Mouse (Mus musculus) frontal cortex, adult (tissue): Measurements from ENCODE around the gene Ctso.

ENCODE experiments used
- ATAC-seq: cut with Nextera tagmentation; 2 replicates; pipeline ENCODE4 v1.9.2; 2017; ENCODE audit warnings: mild to moderate bottlenecking, moderate library complexity, mixed read lengths; ENCODE audit not compliant: low TSS enrichment

Ctso gene

DNA sequence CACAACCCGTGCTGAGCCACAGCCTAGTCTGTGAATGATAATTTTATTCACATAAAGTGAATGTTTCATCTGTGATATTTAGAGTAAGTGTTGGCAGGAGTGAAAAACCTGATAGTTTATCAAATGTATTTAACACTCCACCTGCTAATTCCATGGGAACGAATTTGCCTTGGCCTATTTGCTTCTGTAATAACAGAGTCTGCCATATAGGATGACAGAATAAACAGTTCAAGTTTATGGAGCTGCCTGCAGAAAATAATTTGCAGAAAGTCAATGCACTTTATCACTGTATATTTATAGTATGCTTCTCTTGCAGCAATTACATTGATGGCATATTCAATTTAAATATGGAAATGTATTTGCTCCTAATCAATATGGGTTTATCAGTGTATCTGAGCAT, 19.4 kb downstream of the Ctso start:
- ATAC-seq = no peak

DNA sequence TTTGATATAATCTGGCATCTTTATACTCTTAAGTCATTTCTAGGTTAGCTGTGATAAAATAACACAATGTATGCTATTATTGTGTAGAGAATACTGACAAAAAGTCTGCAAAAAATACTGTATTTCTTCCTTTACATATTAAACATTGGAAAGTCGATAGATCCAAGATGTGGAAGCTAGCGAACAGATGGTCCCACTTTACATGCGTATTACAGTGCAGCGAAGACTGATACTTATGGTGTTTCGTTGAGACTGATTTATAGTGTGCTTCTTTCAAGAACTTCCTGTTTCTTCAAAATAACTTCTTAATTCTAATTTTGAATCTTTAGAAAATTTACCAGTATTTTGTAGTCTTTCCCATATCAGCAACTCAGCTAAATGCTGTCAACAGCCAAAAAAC, 25.1 kb downstream of the Ctso start:
- no peak for ATAC-seq

DNA sequence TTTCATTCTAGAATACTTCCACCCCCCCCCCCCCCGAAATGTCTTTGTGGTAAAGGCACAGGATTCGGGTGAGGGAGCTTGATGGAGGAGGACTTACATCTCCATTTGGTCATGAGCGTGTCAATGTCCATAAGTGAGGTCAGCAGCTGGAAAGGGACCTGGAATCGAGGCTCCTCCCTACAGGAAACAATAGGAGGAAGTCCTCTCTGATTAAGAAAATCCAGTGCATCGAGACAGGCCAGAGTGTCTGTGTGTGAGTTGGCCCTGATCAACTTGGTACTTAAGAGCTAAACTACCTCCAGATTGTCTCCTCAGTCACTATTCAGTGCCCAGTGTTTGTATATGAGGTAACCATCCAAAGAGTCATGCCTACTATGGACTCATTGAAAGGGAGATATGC, 28.9 kb downstream of the Ctso start:
- no peak for ATAC-seq

DNA sequence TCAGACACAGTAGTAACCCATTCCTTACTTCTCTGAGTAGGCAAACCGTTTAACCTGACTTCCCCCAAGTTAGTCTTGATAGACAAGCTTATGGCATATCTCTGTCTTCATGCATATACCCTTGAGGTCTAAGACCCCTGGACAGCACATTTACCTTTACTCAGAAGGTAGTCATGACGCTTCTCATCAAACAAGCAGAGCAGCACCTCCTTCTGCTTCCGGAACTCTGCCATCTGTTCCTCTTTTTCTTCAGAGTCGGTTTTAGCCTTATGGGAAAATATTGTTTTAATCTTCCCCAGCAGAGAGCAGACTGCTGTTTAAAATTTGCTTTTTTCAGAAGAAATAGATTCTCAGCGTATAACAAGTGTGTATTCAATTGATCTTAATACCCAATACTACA, 31.4 kb downstream of the Ctso start:
- ATAC-seq = peak; percentile 74

DNA sequence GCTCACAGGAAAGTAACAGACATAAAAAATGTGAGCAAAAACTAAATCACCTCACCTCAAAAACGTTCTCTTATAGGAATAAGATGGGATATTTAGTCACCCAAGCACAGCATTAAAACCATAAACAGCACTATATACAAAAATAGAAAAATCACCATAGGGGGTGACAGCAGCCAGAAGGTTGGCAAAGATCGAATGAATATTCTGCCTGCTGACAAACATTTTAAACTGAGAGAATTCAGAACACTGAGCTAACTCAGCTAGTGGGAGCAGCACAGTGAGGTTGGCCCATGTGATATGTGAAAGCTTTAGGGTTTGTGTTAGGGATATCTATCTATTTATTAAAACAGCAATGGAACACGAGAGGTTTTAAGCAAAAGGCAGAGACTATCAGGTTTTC, 32.2 kb downstream of the Ctso start:
- ATAC-seq = no peak

DNA sequence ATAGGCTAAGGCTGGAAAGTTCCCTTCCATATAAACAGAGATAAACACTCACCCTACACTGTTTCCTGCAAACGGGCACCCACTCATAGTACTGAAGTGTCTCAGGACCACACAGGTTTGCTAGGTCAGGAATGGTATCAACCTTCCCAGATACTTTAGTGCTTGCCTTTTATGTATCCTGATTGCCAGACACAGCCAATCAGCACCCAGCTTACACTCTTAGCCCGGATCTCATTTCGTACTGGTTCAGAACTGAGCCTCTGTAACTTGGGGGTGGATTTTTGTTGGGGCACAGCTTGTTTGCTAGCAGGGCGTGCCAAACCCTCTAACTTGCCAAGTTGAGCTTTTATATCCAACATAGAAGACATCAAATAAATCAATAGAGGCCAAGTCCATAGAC, 43.2 kb downstream of the Ctso start:
- ATAC-seq = no peak

DNA sequence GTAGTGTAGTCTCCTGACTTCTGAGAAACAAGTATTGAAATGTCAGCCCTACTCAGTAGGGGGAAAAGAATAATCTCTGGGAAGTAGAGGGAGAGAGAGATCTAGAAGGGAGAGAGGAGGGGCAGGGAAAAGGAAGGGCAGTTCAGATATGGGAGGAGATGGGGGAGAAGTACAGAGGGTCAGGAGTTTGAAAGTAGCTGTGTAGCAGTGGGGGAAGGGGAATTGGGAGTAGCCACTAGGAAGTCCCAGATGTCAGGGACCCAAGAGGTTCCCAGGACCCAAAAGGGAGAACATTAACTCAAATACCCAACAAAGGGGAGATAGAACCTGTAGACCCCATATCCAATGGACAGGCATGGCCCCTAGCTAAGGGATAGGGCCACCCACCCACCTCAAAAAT, 43.7 kb downstream of the Ctso start, which contains the start of gene Tdo2:
Gene Tdo2 (minus strand): TSS at position 101 of the 400 bp plus-strand sequence.
- no peak for ATAC-seq

DNA sequence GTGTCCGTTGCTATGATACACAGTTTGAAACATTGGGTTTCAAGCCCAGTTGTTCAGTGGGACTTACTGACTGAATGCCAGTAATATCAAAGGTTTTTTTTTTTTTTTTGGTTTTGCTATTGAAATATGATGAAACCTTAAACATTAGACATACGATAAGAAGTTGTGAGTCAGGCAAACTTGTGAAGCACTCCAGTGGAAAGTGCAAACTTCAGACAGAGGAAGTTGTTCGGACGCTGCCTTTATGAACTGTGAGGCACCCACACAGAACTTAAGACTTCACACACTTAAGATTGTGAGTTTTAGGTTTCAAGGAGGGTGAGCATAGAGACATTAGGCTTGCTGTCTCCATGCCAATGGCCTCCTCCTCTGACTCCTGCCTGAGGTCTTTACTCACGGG, 49.2 kb downstream of the Ctso start:
- no peak for ATAC-seq

DNA sequence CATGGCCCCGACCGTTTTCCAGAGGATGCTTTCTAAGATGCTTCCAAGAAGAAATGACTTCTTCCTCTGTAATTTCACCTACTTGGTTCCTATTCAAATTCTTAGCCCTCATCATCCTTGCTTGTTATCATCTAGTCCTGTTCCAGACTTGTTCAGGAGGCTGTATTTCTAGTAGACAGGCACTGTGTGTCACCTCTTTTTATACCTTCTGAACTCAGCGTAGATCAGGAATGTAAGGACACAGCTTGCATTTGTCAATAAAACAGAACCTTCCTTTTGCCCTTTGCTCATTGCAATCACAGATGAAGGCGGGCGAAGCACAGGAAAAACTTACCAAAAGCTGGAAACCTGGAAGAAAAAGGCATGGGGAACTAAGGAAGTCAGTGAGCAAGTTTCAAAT, 49.6 kb downstream of the Ctso start, which contains the start of gene Asic5:
Gene Asic5 (plus strand): TSS at position 301 of the 400 bp plus-strand sequence.
- no peak for ATAC-seq

DNA sequence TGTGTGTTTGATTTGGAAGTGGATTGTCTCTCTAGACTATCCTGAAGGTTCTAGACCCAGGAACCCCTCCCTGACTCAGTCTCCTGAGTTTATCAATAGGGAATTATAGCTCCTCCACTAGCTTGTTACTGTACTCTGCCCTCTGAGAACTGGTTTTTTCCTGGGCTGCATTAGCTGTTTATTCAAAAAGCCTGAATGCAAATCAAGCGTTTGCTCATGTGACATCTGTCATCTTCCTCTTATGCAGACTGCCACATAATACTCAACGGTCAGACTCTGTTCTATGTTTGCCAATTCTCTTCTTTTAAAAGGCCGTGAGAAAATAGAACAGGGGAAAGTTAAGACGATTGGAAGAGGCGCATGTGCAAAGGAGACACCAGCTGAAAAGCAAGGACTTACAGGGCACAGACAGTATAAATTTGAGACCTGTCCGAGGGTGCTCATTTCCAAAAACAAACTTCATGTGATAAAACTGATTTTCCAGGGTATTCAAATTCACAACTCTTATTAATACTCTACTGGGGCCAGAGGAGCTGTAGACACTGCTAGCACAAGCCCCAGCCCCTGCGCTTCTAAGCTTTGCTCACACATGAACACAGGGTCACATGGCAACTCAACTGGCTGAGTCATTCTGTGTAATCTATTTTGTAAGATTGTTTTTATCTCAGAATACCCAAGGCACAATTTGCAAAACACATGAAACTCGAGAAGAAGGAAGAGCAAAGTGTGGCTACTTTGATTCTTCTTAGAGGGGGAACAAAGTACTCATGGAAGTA, 50.9 kb downstream of the Ctso start:
- no peak for ATAC-seq

DNA sequence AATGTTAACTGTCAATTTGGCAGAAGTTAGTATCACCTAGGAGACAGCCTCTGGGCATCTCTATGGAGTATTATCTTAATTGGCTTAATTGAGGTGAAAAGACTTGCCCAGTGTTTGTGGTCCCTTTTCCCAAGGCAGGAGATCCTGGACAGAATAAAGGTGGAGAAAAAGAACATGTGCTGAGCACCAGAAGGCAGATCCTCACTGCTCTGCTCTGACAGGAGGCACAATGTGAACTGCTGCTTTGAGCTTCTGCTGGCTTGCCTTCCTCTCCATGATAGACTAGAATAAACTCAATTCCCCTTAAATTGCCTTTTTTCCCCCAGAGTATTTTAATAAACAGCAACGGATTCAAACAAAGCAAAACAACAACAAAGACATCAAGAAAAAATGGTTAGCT, 52.7 kb downstream of the Ctso start:
- ATAC-seq = no peak

DNA sequence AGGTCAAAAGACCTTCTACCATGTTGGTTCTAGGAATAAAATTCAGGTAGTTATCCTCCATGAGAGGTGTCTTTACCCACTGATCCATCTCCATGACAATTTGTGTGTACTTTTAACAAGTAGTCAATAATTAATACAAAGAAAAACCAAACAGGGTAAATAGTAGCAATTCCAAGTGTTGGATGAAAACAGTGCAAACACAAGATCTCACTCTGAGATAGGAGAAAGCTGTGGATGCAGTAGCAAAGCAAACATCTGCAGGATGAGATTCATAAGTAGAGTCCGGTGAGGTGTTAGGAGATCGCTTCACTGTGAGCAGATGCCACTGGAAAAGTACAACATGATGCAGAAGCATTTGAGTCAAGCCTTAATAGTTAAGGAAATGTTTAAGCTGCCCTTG, 53.7 kb downstream of the Ctso start:
- ATAC-seq = no peak

DNA sequence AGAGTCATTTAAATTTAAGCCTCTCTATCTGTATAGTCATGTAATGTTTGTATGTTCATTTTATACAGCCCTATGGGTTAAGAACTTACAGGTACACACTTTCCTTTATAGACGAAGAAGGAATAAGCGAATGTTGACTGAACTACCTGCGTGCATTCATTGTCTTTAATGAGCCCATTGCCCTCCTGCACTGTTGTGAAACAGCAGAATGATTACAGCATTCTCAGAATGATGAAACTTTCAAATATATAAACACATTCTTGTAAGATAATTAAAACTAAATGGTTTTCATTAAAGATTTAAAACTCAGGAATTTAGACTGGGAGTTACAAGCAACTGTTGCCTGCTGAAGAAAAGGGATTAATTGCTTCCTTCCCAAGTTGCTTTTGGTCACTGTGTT, 55.2 kb downstream of the Ctso start:
- ATAC-seq = no peak

DNA sequence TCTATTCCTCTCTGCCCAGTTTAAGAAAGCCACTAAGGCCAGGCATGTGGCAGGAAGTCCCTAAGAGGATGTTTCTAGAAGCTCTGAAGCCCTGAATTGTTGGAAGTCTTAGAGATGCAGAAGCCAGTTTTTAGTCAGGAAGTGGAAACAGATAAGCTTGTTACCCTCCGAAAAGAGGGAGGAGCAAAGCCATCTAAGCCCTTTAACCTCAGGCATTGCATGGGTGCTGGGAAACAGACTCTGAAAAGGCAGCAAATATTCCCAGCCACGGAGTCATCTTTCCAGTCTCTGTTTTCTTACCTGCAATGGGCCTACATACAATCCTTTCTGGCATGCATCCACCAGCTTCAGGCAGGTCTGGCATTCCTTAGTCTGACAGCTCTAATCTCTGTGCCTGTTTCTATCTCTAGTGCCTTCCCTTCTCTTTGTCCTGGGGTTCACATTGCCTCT, 57.3 kb downstream of the Ctso start:
- ATAC-seq = no peak

DNA sequence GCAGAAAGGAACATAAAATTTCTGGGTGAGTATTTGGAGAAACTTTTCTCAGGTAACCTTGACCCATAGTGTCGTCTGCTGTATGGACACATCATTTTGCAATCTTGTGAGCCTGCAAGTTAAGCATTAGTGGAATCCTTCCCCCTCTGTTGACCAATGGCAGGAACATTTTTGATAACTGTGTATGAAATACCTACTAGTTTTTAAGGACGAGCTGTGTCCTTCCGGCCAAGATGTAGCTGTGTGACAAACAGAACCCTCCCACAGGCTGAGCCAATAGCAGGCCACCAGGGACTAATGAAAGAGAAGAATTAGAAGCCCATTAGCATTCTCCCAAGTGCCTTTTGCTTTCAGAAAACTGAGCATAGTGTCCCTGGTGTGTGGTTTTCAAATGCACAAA, 58.1 kb downstream of the Ctso start:
- ATAC-seq = no peak

DNA sequence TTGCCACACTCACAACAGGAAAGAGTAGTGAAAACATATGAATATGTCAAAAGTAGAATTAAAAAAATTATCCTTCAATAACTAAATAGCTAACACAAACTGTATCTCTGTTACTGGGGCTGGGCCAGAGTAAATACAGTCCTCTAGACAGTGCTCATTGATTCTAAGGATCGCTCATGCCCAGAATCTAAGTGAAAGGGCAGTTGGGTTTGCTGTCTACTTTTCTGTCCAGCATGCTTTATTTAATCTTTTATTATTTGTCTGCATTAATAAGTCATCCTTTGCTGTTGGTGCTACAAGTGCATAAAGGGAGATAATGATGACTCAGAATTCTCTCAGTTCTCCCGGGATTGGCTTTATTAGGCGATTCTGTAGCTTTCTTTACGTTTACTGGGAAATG, 63.0 kb downstream of the Ctso start:
- no peak for ATAC-seq

DNA sequence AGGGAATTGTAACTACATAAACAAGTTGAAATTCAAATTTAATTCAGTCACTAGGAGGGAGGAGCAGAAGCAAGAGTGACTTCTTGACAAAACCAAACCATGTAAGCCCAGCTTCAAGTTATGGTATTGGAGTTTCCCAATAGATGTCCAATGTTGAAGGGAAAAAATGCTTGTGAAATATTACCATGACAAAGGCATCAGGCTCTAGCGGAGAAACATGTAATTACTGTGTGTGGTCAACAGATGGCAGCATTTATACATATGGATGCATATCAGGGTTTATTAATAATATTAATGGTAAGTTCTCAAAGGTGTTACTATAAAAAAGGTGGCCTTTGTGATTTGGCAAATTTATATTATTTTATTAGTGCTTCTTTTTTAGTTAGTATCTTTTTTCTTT, 63.6 kb downstream of the Ctso start:
- 0 out of 2 replicates have a peak, but pooled peaks have one; percentile 44 for ATAC-seq
